Mouse (Mus musculus) spleen, adult 10 weeks (tissue): ENCODE data around the gene Gm20937. TPM values are rescaled to one million over a fixed set of nuclear protein-coding genes. Genes with fewer than 3 reads are reported as not detected.

ENCODE experiments used
- polyA plus RNA-seq: library from polyadenylated mRNA; stranded (reverse); fragments of 350-450 nt; fragmentation: Illumina TruSeq; extraction: RNeasy Lipid Tissue Mini Kit (QIAGEN cat#74804); gene quantifications from one replicate; pipeline ENCODE4 v1.2.3, GENCODE M21; 2015; ENCODE audit warnings: low replicate concordance; ENCODE audit not compliant: insufficient read depth

Gene Gm20937
- polyA plus RNA-seq = not detected

GRCm38 (mm10) chrY:68294798-68295197 is at the start of gene Gm20937:
Gene Gm20937, minus strand, starts transcription at chrY:68294898.

Other genes with a start within 250 kb of the Gm20937 start
- not detected for gene Gm20816, start 243.1 kb upstream of the Gm20937 start, polyA plus RNA-seq